Mouse (Mus musculus) lung, adult 2 months (tissue): ENCODE results near the gene Pkdrej.

Experiments
- CTCF ChIP-seq: fragments of 200-500 bp; IDR thresholded peaks from 2 replicates; pipeline ENCODE4 v1.5.1; 2011; ENCODE audit warnings: mild to moderate bottlenecking, low read length, control low read depth; ENCODE audit not compliant: insufficient read depth
- POLR2A ChIP-seq: fragments of 200-500 bp; IDR thresholded peaks from 2 replicates; pipeline ENCODE4 v1.6.1; 2011; ENCODE audit warnings: low read depth, mild to moderate bottlenecking, control low read depth, low read length, borderline replicate concordance; ENCODE audit errors: extremely low read depth

- TF ChIP-seq CTCF (no peak), POLR2A (no peak)
Observed at GRCm38 (mm10) chr15:85829470-85829869, 7.9 kb upstream of the Pkdrej start.
